Mouse (Mus musculus): ENCODE measurements around the gene Vps29. TPM values are rescaled to one million over a fixed set of nuclear protein-coding genes. Genes with fewer than 3 reads are reported as not detected.
"Not testable (repeated sequence)": the region's sequence is repeated elsewhere in the genome, so short reads cannot be mapped to it uniquely, and the experiment has no call there.

Vps29 gene
- polyA plus RNA-seq, 1 experiment from 2014 or later: 192 TPM

DNA sequence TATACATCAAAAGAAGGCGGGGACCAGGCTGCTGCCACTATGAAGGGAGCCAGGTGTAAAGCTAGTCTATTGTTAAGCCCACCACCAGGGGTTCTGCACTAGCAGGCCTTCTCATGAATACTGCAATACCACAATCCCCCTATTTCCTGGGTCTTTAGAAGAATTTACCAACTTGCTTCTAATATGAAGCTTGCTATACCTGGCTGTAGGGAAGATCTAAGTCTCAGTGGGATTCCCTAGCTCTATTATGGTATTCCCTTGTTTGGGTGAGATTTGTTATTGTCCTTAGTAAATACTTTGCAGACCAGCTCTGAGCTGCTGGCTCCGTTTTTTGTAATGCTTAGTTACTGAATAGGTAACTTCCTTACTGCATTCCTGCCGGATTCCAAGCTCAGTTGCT, 35.2 kb upstream of the Vps29 start:
- 64% methylated on average over 3 of the region's 3 CpGs for WGBS
- H3K4me3 ChIP-seq; ATAC-seq (ENCODE audit: insufficient number of reproducible peaks, insufficient read depth, low FRiP score, low TSS enrichment, low read depth); H3K9me3 ChIP-seq; H3K27me3 ChIP-seq; H3K4me2 ChIP-seq: not testable (repeated sequence)
- Histone ChIP-seq H3K9ac (0 out of 2 replicates have a peak overlapping the region, but pooled peaks have one; percentile 21), H3K27ac (peak overlapping the region; percentile 7; the same call in 1 of the 2 replicates), H3K4me1 (peaks cover 10% of the 10 kb centered on the region), H3K36me3 (peaks cover 57% of the 10 kb centered on the region)

DNA sequence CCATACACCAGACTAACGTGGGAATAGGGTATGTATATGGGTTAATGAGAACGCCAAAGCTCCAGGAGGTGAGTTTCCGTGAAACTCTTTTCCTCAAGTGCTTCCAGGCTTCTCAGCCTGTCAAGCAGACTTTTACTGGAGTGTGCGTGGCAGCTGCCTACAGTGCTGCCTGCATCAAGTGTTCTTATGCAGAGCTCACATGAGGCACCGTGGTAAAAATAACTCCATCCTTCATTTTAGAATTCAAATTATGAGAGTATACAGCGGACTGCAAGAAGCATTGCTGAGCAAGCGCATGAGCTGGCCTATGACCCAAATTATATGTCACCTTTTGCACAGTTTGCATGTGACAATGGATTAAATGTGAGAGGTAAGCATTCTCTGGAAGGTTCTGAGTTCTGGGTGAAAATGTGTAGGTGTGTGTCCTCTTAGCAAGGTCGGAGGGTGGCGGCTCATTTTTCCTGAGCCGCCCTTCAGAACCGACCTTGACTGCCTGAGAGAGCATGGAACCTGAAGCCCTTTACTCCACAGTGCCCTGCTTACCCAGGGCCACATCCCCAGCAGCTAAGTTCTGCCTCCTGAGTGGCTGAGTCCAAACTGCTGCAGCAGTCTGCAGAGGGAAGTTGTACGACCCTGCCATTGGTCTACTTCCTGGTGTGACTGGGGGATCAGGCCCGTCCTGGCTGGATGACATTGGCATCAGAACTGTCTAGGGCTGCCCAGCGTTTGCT, 34.5 kb upstream of the Vps29 start:
- Histone ChIP-seq H3K9ac (no peak overlapping the region), H3K36me3 (peaks cover 63% of the 10 kb centered on the region), H3K27me3 (no peaks in the 10 kb centered on the region), H3K4me1 (peaks cover 10% of the 10 kb centered on the region), H3K4me3 (no peak overlapping the region), H3K9me3 (no peaks in the 10 kb centered on the region), H3K27ac (0 out of 2 replicates have a peak overlapping the region, but pooled peaks have one; percentile 7), H3K4me2 (no peak overlapping the region)
- 71% methylated on average over 14 of the region's 14 CpGs for WGBS
- ATAC-seq (ENCODE audit: insufficient number of reproducible peaks, insufficient read depth, low FRiP score, low TSS enrichment, low read depth): no peak

DNA sequence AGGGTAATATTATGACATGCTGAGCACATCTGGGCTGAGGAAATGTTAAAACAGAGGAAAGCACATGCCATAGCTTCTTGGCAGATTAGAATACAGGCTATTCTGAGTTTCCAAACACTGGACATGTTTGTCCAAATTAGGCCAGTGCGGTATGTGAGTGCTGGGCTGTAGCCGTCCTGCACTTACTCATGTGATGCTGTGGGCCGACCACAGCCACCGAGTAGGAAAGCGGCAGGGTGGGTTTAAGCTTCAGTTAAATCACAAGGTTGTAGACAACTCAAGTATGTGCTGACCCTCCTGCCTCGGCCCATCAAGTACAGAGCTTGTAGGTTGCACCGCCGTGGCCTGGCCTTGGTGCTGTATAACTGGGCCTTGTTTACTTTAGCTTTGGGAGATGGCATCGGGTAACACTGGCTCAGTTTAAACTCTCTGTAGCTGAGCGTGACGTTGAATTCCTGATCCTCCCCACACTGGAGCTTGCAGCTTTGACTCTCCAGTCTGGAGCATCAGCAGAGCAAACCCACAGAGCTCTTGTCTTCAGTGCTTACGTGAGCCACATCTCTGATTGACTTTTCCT, 33.9 kb upstream of the Vps29 start:
- 0 out of 2 replicates have a peak overlapping the region, but pooled peaks have one; percentile 4 for H3K9ac ChIP-seq
- H3K27me3 ChIP-seq: no peaks in the 10 kb centered on the region
- no peak overlapping the region for H3K4me3 ChIP-seq
- H3K9me3 ChIP-seq: no peaks in the 10 kb centered on the region
- peaks cover 67% of the 10 kb centered on the region for H3K36me3 ChIP-seq
- no peak for ATAC-seq (ENCODE audit: insufficient number of reproducible peaks, insufficient read depth, low FRiP score, low TSS enrichment, low read depth)
- 57% methylated on average over 12 of the region's 12 CpGs for WGBS
- no peak overlapping the region for H3K4me2 ChIP-seq
- H3K4me1 ChIP-seq: peaks cover 3% of the 10 kb centered on the region; the same call in 1 of the 2 replicates
- no peak overlapping the region; the same call in 1 of the 2 replicates for H3K27ac ChIP-seq

DNA sequence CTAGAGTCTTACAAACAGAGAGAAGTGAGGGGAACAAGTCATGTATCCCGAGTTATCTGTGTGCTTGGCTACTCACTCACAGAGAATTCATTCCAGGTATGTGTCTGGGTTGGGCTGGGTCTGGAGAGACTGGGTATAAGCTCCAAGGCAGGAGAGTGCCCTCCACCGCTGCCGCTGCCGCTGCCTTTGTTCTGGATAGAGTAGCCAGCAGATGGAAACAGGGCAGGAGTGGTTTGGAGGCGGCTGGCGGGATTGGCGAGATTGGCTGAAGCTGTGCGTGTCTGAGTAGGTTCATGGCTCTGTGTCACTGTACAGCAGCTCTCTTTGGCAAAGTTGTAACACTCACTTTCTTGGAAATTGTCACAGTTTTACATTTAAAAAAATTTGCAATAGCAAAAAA, 30.6 kb upstream of the Vps29 start:
- Histone ChIP-seq H3K27me3 (no peaks in the 10 kb centered on the region), H3K4me2 (no peak overlapping the region), H3K9me3 (no peaks in the 10 kb centered on the region), H3K4me3 (no peak overlapping the region), H3K4me1 (no peaks in the 10 kb centered on the region), H3K27ac (no peak overlapping the region), H3K36me3 (peaks cover 65% of the 10 kb centered on the region), H3K9ac (peak overlapping the region; percentile 11; the same call in 1 of the 2 replicates)
- ATAC-seq (ENCODE audit: insufficient number of reproducible peaks, insufficient read depth, low FRiP score, low TSS enrichment, low read depth): no peak
- WGBS: 78% methylated on average over 8 of the region's 8 CpGs

DNA sequence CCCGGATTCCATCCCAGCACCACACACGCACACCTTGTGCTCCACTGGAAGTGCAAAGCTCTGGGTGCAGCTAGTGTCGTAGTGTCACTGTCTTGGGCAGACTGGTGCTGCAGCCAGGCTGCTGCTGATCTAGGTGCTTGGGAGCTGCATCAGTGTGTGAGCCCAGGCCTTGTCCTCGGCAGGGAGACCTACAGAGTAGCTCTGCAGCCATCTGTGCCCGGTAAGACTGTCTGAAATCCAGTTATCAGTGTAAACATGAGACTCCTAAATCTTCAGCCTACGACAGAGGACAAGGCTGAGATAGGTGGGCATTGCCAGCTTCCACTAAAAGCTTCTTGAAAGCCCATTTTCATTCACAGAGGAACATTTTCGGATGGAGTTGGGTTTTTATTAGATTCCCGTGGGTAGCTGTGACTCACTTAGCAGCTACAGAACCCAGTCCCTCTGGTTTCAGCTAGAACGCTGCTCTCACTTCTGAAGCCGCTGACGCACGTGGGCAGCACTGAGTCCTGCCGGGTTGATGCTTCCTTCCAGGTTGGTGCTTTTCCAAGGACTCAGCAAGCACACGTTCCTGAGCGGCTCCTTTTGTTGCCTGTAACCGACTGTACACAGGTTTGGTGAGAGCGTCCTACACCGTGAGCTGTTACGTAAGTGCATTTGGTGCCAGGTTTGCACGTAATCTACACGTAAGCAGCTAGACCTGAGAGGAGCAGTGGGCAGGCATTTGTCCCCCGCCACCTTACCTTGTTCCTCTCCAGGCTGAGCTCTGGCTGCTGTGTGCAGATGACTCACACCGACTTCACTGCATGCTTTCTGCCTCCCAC, 29.3 kb upstream of the Vps29 start:
- WGBS: 89% methylated on average over 23 of the region's 23 CpGs
- peaks cover 64% of the 10 kb centered on the region for H3K36me3 ChIP-seq

DNA sequence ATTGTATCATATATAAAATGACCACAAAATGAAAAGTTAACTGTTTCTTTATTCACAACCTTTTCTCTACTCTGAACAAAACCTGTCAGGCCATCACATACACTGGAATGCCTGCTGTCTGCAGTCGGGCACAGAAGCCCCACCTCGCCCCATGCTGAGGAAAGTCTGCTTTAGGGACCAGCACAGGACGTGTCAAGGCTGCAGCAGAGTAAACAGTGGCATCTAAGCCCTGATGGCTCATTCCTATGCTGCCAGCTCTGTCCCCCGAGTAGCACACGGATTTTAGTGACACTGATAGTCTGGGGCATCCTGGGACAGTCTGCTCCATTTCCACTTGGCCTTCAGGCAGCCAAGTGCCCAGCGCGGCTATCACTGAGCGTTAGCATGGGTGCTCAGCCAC, 28.7 kb upstream of the Vps29 start:
- H3K9me3 ChIP-seq: no peaks in the 10 kb centered on the region
- H3K4me1 ChIP-seq: no peaks in the 10 kb centered on the region
- no peaks in the 10 kb centered on the region for H3K27me3 ChIP-seq
- H3K9ac ChIP-seq: no peak overlapping the region
- no peak overlapping the region for H3K27ac ChIP-seq
- H3K4me2 ChIP-seq: no peak overlapping the region
- peaks cover 58% of the 10 kb centered on the region for H3K36me3 ChIP-seq
- 90% methylated on average over 8 of the region's 8 CpGs for WGBS
- no peak overlapping the region for H3K4me3 ChIP-seq
- no peak for ATAC-seq (ENCODE audit: insufficient number of reproducible peaks, insufficient read depth, low FRiP score, low TSS enrichment, low read depth)

More for the DNA sequence above, 29.3 kb upstream of the Vps29 start:
- no peak overlapping the region for H3K27ac ChIP-seq
- no peak for ATAC-seq (ENCODE audit: insufficient number of reproducible peaks, insufficient read depth, low FRiP score, low TSS enrichment, low read depth)
- no peaks in the 10 kb centered on the region for H3K4me1 ChIP-seq
- no peak overlapping the region for H3K4me3 ChIP-seq
- no peak overlapping the region for H3K9ac ChIP-seq
- no peaks in the 10 kb centered on the region for H3K27me3 ChIP-seq
- no peaks in the 10 kb centered on the region for H3K9me3 ChIP-seq
- no peak overlapping the region for H3K4me2 ChIP-seq

DNA sequence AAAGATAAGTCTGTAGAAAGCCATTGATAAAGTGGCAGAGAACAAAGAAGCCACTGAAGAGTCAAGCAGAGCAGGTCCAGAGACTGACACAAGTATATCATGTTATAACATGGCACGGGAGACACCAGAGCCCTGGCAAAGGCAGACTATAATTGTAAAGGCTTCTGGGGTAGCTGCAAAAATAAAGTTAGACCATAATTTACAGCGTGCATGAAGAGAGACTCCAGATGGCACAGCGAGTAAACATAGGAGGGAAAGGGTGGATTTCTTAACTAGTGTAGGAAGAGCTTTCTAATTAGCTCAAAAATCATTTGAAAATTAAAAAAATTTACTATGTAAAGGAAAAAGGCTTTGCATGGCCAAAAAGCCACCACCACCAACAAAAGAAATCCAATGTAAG, 26.9 kb upstream of the Vps29 start:
- H3K4me1 ChIP-seq: no peaks in the 10 kb centered on the region
- H3K9me3 ChIP-seq: no peaks in the 10 kb centered on the region
- H3K27ac ChIP-seq: no peak overlapping the region
- no peak overlapping the region for H3K9ac ChIP-seq
- H3K27me3 ChIP-seq: no peaks in the 10 kb centered on the region
- peaks cover 43% of the 10 kb centered on the region for H3K36me3 ChIP-seq
- no peak for ATAC-seq (ENCODE audit: insufficient number of reproducible peaks, insufficient read depth, low FRiP score, low TSS enrichment, low read depth)
- 91% methylated on average over 3 of the region's 3 CpGs for WGBS
- no peak overlapping the region for H3K4me2 ChIP-seq
- H3K4me3 ChIP-seq: no peak overlapping the region

DNA sequence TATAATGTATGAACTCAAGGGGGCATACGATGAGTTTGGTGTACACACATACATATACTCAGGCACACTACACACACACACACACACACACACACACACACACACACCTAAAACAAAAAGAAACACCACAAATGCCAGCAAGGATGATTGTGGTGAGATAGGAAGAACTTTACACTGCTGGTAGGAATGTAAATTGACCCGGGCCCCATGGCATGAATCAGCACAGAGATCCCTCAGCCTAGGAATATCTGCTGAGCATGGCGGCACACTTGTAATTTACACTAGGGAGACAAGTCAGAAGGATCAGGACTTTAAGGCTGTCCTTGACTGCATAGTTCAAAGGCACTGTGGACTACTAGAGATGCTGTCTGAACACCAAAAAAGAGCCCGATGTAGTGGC, 23.9 kb upstream of the Vps29 start:
- H3K4me1 ChIP-seq: no peaks in the 10 kb centered on the region

DNA sequence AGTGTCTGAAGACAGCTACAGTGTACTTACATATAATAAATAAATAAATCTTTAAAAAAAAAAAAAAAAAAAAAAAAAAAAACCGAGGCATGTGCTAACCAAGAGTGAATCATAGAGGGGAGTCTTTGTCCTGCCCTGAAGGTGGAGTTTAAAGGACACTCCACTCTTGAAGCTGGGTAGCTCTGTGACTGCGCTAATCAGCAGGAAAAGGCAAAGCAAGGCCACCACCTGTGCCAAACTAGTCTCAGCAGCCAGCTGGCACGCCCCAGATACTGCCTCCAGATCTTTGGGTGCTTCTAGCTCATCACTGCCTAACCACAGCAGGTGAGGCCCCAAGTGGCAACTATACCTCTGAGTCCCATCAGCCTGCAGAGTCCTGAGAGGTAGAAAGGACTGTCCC, 19.5 kb upstream of the Vps29 start:
- no peak for ATAC-seq (ENCODE audit: insufficient number of reproducible peaks, insufficient read depth, low FRiP score, low TSS enrichment, low read depth)
- no peaks in the 10 kb centered on the region for H3K36me3 ChIP-seq
- no peaks in the 10 kb centered on the region for H3K27me3 ChIP-seq
- H3K4me2 ChIP-seq: no peak overlapping the region
- H3K4me1 ChIP-seq: no peaks in the 10 kb centered on the region
- no peak overlapping the region for H3K27ac ChIP-seq
- H3K9ac ChIP-seq: no peak overlapping the region
- no peaks in the 10 kb centered on the region for H3K9me3 ChIP-seq
- H3K4me3 ChIP-seq: no peak overlapping the region
- WGBS: 75% methylated on average over 3 of the region's 3 CpGs

More for the DNA sequence above, 23.9 kb upstream of the Vps29 start:
- Histone ChIP-seq H3K27me3 (no peaks in the 10 kb centered on the region), H3K9me3 (no peaks in the 10 kb centered on the region), H3K36me3 (peaks cover 24% of the 10 kb centered on the region), H3K4me3 (no peak overlapping the region), H3K4me2 (no peak overlapping the region), H3K27ac (no peak overlapping the region), H3K9ac (no peak overlapping the region)
- ATAC-seq (ENCODE audit: insufficient number of reproducible peaks, insufficient read depth, low FRiP score, low TSS enrichment, low read depth): no peak
- WGBS: 82% methylated on average over 4 of the region's 4 CpGs

DNA sequence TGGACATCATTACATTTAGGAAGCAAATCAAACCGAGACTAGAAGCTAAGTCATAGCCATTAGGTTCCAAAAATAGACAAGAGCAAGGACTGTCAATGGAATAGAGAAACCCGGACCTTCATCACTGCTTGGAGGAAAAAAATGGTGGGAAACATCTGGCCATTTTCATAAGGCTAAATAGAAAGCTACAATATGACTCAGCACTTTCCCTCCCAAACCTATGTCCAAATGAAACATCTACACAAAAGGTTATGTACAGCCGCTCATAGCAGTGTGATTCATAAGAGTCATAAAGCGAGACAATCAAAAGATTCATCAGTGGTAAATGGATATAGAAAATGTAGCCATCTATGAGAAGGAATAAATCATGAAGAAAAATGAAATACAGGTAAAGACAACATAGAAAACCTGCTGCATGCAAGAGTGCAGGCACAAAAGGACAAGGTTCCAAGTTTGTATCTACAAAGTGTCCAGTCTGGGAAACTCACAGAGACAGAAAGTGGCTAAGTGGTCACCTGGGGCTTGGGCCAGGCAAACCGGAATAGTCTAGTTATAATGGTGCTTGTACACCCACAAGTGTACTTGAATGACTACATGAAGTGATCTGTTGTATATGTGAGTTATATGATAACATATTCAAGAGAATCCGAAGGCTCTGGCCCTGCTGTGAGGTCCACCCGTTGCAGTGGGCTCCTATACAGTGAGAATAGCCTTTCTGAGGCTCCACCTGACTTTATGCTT, 17.4 kb upstream of the Vps29 start:
- WGBS: 89% methylated on average over 7 of the region's 7 CpGs
- Histone ChIP-seq H3K9me3 (no peaks in the 10 kb centered on the region), H3K27me3 (no peaks in the 10 kb centered on the region), H3K36me3 (peaks cover 3% of the 10 kb centered on the region; the same call in 1 of the 2 replicates), H3K4me1 (no peaks in the 10 kb centered on the region), H3K27ac (no peak overlapping the region), H3K4me2 (no peak overlapping the region), H3K9ac (no peak overlapping the region), H3K4me3 (no peak overlapping the region)
- no peak for ATAC-seq (ENCODE audit: insufficient number of reproducible peaks, insufficient read depth, low FRiP score, low TSS enrichment, low read depth)

DNA sequence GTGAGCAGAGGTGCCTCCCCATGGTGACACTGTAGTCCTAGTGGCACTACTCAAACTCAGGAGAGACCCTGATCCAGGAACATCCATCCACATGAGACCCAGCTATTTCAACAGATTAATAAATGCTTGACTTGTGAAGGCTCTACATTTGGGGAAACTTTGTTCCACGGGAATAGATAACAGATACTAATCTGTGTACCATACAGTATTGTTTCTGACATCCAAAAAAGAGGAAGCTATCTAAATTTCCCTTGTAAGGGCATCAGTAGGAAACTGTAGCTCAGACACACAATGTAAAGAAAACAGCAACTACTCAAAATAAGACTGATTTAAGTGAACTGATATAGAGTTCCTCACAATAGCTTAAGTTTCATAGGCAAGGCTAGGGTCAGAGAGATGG, 11.3 kb upstream of the Vps29 start:
- Histone ChIP-seq H3K9me3 (no peaks in the 10 kb centered on the region), H3K36me3 (peaks cover 3% of the 10 kb centered on the region; the same call in 1 of the 2 replicates), H3K27ac (no peak overlapping the region), H3K4me2 (no peak overlapping the region), H3K27me3 (no peaks in the 10 kb centered on the region), H3K4me3 (no peak overlapping the region), H3K4me1 (no peaks in the 10 kb centered on the region), H3K9ac (no peak overlapping the region)
- WGBS: 82% methylated on average over 1 of the region's 1 CpGs
- ATAC-seq (ENCODE audit: insufficient number of reproducible peaks, insufficient read depth, low FRiP score, low TSS enrichment, low read depth): no peak

Data from embryonic facial prominence, embryonic 13.5 days (tissue).